Mouse (Mus musculus) brown adipose tissue, adult 24 weeks (tissue): ENCODE measurements around the gene Cr2. TPM values are rescaled to one million over a fixed set of nuclear protein-coding genes. Genes with fewer than 3 reads are reported as not detected.

Experiments
- H3K27ac ChIP-seq: fragments of 200-500 bp; replicated peaks from 2 replicates; pipeline ENCODE4 v1.5.1; 2012; ENCODE audit warnings: low read depth, mild to moderate bottlenecking, low read length
- H3K4me1 ChIP-seq: fragments of 200-500 bp; 2 replicates; pipeline ENCODE4 v1.6.1; 2012; ENCODE audit warnings: low read length, mixed read lengths; ENCODE audit not compliant: control insufficient read depth, insufficient read depth, insufficient read length
- H3K4me3 ChIP-seq: fragments of 200-500 bp; 2 replicates; pipeline ENCODE4 v1.5.1; 2012; ENCODE audit warnings: low read depth, mild to moderate bottlenecking, low read length, moderate library complexity; ENCODE audit not compliant: insufficient read depth
- polyA plus RNA-seq: library from polyadenylated mRNA; stranded (reverse); fragments of >200 nt; gene quantifications from 2 replicates; pipeline ENCODE4 v1.2.4, GENCODE M21; 2012; ENCODE audit not compliant: missing spikeins, insufficient read depth, insufficient read length

Gene Cr2
- polyA plus RNA-seq, 1 experiment: not detected

GRCm38 (mm10) chr1:195092220-195092720, 84.2 kb downstream of the Cr2 start, which contains the start of gene Cd46:
Gene Cd46, minus strand, starts transcription at chr1:195092249.
- H3K4me3 ChIP-seq: peak within 1 kb of the TSS; percentile 56
- H3K27ac ChIP-seq: peak within 1 kb of the TSS; percentile 51
- H3K4me1 ChIP-seq: no peaks in the 10 kb centered on the region; the same call in 1 of the 2 replicates

- Histone ChIP-seq H3K4me3 (peak overlapping the region; percentile 56), H3K27ac (peak overlapping the region; percentile 51), H3K4me1 (no peaks in the 10 kb centered on the region; the same call in 1 of the 2 replicates)
Observed at GRCm38 (mm10) chr1:195091699-195092219, 84.8 kb downstream of the Cr2 start.

Other genes starting within 250 kb of the Cr2 start
- gene Cd34, start 237.9 kb downstream of the Cr2 start, polyA plus RNA-seq: 28.4 and 46.9 TPM in 2 replicates
- 0.67 and 1.1 TPM in 2 replicates for gene Cd46, start 84.5 kb downstream of the Cr2 start, polyA plus RNA-seq
- gene Cr1l, start 45.1 kb downstream of the Cr2 start, polyA plus RNA-seq: 73.3 and 90.1 TPM in 2 replicates